Mouse (Mus musculus) brain, adult 10 weeks (tissue): ENCODE data around the gene Rps27rt. TPM values are rescaled to one million over a fixed set of nuclear protein-coding genes. Genes with fewer than 3 reads are reported as not detected.

Experiments used
- polyA plus RNA-seq: library from polyadenylated mRNA; stranded (reverse); fragments of 350-450 nt; fragmentation: Illumina TruSeq; extraction: RNeasy Lipid Tissue Mini Kit (QIAGEN cat#74804); gene quantifications from one replicate; pipeline ENCODE4 v1.2.3, GENCODE M21; 2015; ENCODE audit warnings: low read depth, low replicate concordance

Rps27rt gene
- 79.8 TPM for polyA plus RNA-seq

DNA sequence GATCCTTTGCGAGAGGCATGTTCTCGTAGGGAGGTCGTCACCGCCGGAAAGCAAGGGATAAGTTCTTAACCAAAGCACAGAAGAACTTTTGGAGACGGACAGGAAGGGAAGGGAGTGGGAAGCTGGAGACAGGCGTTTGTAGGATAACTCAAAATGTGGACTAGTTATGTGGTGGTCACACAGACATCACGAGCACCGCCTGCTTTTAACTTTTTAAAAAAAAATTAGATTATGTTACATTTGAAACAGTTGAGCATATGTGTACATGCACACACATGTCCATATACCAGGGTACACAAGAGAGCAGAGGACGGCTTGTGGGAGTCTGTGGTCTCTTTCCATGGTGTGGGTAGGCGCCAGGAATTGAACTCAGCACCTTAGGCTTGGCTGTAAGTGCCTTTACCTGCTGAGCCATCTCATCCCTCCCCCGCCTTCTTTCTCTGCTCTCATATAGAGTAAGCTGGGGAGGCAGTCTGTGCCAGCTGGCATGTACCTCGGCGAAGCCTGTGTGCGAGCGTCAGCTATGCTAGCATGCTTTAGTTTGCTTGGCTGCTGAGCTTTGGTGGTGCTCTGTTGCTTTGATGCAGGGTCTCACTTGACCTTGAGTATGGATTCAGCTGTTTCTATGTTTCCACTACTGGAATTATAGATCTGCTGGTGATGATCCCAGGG lies at the start of gene Rps27rt:
TSS of gene Rps27rt (minus strand) at position 51 of the 672 bp plus-strand sequence.

DNA sequence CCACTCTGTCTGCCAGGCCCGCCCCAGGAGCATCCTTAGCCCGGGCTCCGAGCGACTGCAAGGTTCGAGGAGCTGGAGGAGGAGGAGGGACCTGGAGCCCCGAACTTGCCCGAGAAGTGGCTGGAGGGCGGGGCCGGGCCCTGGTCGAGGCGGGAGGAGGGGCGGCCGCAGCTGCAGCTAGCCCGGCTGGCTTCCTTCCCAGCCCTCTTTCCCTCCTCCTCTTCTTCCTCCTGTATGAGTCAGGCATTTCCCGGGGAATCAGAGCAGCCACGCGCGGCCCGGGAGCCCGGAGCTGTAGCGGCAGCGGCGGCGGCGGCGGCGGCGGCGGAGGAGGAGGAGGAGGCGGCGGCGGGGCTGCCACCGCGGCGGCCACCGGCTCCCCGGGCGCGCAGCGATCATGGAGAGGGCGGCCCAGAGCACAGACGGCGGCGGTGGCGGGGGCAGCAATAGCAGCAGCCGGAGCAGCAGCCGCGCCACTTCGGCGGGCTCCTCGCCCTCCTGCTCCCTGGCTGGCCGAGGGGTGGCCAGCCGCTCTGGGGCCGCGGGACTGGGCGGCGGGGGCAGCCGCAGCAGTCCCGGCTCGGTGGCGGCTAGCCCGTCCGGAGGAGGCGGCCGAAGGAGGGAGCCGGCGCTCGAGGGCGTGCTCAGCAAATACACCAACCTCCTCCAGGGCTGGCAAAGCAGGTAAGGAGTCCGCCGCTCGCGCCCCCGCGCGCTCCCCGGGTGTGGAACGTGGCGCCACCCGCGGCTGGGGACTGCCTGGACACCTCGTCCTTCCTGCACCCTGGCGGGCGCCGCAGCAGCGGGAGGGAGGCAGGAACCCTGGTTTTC lies 4.0 kb downstream of the Rps27rt start, which contains the start of gene Osbpl10:
TSS of gene Osbpl10 (plus strand) at position 289 of the 831 bp plus-strand sequence.

DNA sequence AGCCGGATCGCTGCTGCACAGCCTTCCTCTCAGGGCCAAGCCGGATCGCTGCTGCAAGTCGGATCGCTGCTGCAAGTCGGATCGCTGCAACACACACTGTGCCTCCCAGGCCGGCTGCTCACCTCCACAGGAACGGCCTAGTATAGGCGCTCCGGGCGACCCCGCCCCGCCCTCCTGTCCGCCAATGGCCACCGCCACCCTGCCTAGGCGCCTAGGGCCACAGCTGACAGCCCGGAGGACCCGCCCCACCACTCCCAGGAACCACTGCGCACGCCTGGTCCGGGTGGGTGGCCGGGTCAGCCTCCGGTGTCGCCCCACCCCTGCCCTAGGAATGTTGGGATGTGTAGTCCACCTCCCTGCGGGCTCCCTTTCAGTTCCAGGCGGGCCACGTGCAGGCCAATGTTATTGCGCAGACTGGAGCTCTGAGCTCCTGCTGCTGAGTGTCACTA lies 48.8 kb downstream of the Rps27rt start, which contains the start of gene Gpd1l:
TSS of gene Gpd1l (minus strand) at position 265 of the 449 bp plus-strand sequence.

Other genes with a start within 250 kb of the Rps27rt start
- gene Cmtm7, start 200.9 kb downstream of the Rps27rt start, polyA plus RNA-seq, result 6.4 TPM
- gene Cmtm8, start 138.6 kb downstream of the Rps27rt start, polyA plus RNA-seq, result 5.6 TPM
- 73.9 TPM for gene Gpd1l, start 48.8 kb downstream of the Rps27rt start, polyA plus RNA-seq
- 27.6 TPM for gene Osbpl10, start 4.2 kb downstream of the Rps27rt start, polyA plus RNA-seq